Mouse (Mus musculus): ENCODE data around the gene Nfib. TPM values are rescaled to one million over a fixed set of nuclear protein-coding genes. Genes with fewer than 3 reads are reported as not detected.

Gene Nfib
- polyA plus RNA-seq, 1 experiment from 2014 or later: 164 TPM

GRCm38 (mm10) chr4:82440606-82441005 is 264.9 kb downstream of the Nfib start:
- H3K4me2 ChIP-seq (ENCODE audit: low read length): no peak overlapping the region
- H3K9ac ChIP-seq (ENCODE audit: low read length): no peak overlapping the region
- H3K9me3 ChIP-seq (replicated peaks; ENCODE audit: control insufficient read depth, low read length): no peaks in the 10 kb centered on the region
- H3K27me3 ChIP-seq (replicated peaks; ENCODE audit: control insufficient read depth, insufficient read depth, low read length): no peaks in the 10 kb centered on the region
- H3K27ac ChIP-seq (ENCODE audit: low read depth, low read length): no peak overlapping the region
- ATAC-seq (no peak), DNase-seq (ENCODE audit: low spot score) (no peak)
- no peak overlapping the region for H3K4me3 ChIP-seq (ENCODE audit: low read depth, low read length)
- H3K36me3 ChIP-seq (ENCODE audit: control insufficient read depth, insufficient read depth, low read length): 0 out of 2 replicates have a peak, but pooled peaks cover 3% of the 10 kb centered on the region
- H3K4me1 ChIP-seq (ENCODE audit: control insufficient read depth, insufficient read depth, low read length): peaks cover 45% of the 10 kb centered on the region
- WGBS: 83% methylated on average over 2 of the region's 2 CpGs

DNA sequence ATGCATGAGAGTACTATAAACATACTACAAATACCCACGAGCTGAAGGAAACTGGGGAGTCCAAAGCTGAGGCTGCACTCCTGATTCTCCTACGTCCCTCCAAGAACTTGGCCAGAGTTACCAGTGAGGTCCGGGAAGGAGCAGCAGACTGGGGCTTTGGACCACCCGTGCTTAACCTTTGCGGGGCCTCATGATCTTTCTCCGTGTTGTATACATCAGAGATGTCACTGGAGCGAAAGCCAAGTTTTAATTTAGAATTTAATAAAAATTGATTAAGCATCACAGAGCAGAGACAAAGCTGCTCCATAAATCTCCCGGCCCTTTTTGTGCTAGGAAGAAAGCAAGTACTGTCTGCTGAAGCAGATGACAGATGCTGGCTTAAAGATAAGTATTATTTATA is 265.7 kb downstream of the Nfib start:
- no peaks in the 10 kb centered on the region for H3K9me3 ChIP-seq (replicated peaks; ENCODE audit: control insufficient read depth, low read length)
- H3K36me3 ChIP-seq (ENCODE audit: control insufficient read depth, insufficient read depth, low read length): 0 out of 2 replicates have a peak, but pooled peaks cover 3% of the 10 kb centered on the region
- no peaks in the 10 kb centered on the region for H3K27me3 ChIP-seq (replicated peaks; ENCODE audit: control insufficient read depth, insufficient read depth, low read length)
- 62% methylated on average over 8 of the region's 8 CpGs for WGBS
- DNase-seq (ENCODE audit: low spot score): no peak
- H3K4me1 ChIP-seq (ENCODE audit: control insufficient read depth, insufficient read depth, low read length): peaks cover 51% of the 10 kb centered on the region
- no peak overlapping the region for H3K9ac ChIP-seq (ENCODE audit: low read length)
- no peak overlapping the region for H3K27ac ChIP-seq (ENCODE audit: low read depth, low read length)
- no peak overlapping the region for H3K4me3 ChIP-seq (ENCODE audit: low read depth, low read length)
- H3K4me2 ChIP-seq (ENCODE audit: low read length): no peak overlapping the region
- no peak for ATAC-seq

DNA sequence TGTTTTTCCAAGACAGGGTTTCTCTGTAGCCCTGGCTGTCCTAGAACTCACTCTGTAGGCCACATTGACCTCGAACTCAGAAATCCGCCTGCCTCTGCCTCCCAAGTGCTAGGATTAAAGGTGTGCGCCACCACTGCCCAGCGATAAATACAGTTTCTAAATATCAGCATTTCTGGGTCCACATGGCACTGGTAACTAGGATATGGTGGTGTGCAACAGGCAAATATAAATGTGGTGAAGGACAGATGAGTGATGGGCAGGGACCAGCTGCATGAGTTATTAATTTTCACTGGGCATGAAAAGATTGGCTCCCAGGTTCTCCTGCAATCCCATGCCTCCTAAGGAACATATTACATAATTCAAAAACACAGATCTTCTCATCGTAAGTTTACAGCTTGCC is 266.9 kb downstream of the Nfib start:
- Histone ChIP-seq H3K27ac (ENCODE audit: low read depth, low read length) (no peak overlapping the region), H3K36me3 (ENCODE audit: control insufficient read depth, insufficient read depth, low read length) (0 out of 2 replicates have a peak, but pooled peaks cover 3% of the 10 kb centered on the region), H3K4me2 (ENCODE audit: low read length) (no peak overlapping the region), H3K9me3 (replicated peaks; ENCODE audit: control insufficient read depth, low read length) (no peaks in the 10 kb centered on the region), H3K9ac (ENCODE audit: low read length) (no peak overlapping the region), H3K4me1 (ENCODE audit: control insufficient read depth, insufficient read depth, low read length) (peaks cover 61% of the 10 kb centered on the region), H3K27me3 (replicated peaks; ENCODE audit: control insufficient read depth, insufficient read depth, low read length) (no peaks in the 10 kb centered on the region), H3K4me3 (ENCODE audit: low read depth, low read length) (no peak overlapping the region)
- DNase-seq (ENCODE audit: low spot score): no peak
- WGBS: 90% methylated on average over 5 of the region's 5 CpGs
- no peak for ATAC-seq

GRCm38 (mm10) chr4:82437533-82438318 is 267.8 kb downstream of the Nfib start:
- Histone ChIP-seq H3K4me2 (ENCODE audit: low read length) (no peak overlapping the region), H3K4me1 (ENCODE audit: control insufficient read depth, insufficient read depth, low read length) (peaks cover 54% of the 10 kb centered on the region), H3K4me3 (ENCODE audit: low read depth, low read length) (no peak overlapping the region), H3K36me3 (ENCODE audit: control insufficient read depth, insufficient read depth, low read length) (no peaks in the 10 kb centered on the region), H3K9me3 (replicated peaks; ENCODE audit: control insufficient read depth, low read length) (no peaks in the 10 kb centered on the region), H3K27me3 (replicated peaks; ENCODE audit: control insufficient read depth, insufficient read depth, low read length) (no peaks in the 10 kb centered on the region), H3K27ac (ENCODE audit: low read depth, low read length) (peak overlapping the region; percentile 48; the same call in 1 of the 2 replicates), H3K9ac (ENCODE audit: low read length) (no peak overlapping the region)
- DNase-seq (ENCODE audit: low spot score) (peak; percentile 60), ATAC-seq (peak; percentile 49; the same call in 1 of the 2 replicates)
- WGBS: 35% methylated on average over 12 of the region's 12 CpGs

GRCm38 (mm10) chr4:82436656-82437055 is 268.9 kb downstream of the Nfib start:
- H3K27ac ChIP-seq (ENCODE audit: low read depth, low read length): no peak overlapping the region
- ATAC-seq (no peak), DNase-seq (ENCODE audit: low spot score) (no peak)
- H3K36me3 ChIP-seq (ENCODE audit: control insufficient read depth, insufficient read depth, low read length): no peaks in the 10 kb centered on the region
- no peak overlapping the region for H3K4me3 ChIP-seq (ENCODE audit: low read depth, low read length)
- no peak overlapping the region for H3K9ac ChIP-seq (ENCODE audit: low read length)
- H3K4me1 ChIP-seq (ENCODE audit: control insufficient read depth, insufficient read depth, low read length): peaks cover 50% of the 10 kb centered on the region
- WGBS: 68% methylated on average over 2 of the region's 2 CpGs
- no peaks in the 10 kb centered on the region for H3K27me3 ChIP-seq (replicated peaks; ENCODE audit: control insufficient read depth, insufficient read depth, low read length)
- no peak overlapping the region for H3K4me2 ChIP-seq (ENCODE audit: low read length)
- H3K9me3 ChIP-seq (replicated peaks; ENCODE audit: control insufficient read depth, low read length): no peaks in the 10 kb centered on the region

DNA sequence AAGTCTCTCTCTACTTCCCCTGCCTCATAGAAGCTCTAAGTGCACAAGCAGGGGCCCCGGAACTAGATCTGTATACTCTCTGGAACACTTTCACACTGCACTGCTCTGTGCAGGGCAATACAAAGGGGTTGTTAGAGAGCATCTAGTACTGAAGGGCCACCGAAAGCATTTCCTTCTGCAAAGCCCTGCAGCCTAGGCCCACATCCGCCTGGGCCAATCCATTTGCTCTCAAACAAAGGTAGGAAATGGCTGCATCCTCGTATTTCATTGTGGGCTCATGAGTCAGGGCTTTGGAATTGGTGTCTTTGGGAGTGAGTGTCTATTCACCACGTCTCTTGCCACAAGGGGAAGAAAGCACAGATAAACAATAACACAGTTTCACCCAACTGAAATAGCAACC is 269.8 kb downstream of the Nfib start:
- H3K9me3 ChIP-seq (replicated peaks; ENCODE audit: control insufficient read depth, low read length): no peaks in the 10 kb centered on the region
- ATAC-seq: no peak
- H3K27me3 ChIP-seq (replicated peaks; ENCODE audit: control insufficient read depth, insufficient read depth, low read length): no peaks in the 10 kb centered on the region
- peaks cover 49% of the 10 kb centered on the region for H3K4me1 ChIP-seq (ENCODE audit: control insufficient read depth, insufficient read depth, low read length)
- no peak for DNase-seq (ENCODE audit: low spot score)
- no peaks in the 10 kb centered on the region for H3K36me3 ChIP-seq (ENCODE audit: control insufficient read depth, insufficient read depth, low read length)
- no peak overlapping the region for H3K9ac ChIP-seq (ENCODE audit: low read length)
- no peak overlapping the region for H3K27ac ChIP-seq (ENCODE audit: low read depth, low read length)
- H3K4me3 ChIP-seq (ENCODE audit: low read depth, low read length): no peak overlapping the region
- H3K4me2 ChIP-seq (ENCODE audit: low read length): no peak overlapping the region
- WGBS: 28% methylated on average over 5 of the region's 5 CpGs

GRCm38 (mm10) chr4:82433926-82434705 is 271.4 kb downstream of the Nfib start:
- no peak overlapping the region; the same call in 1 of the 2 replicates for H3K27ac ChIP-seq (ENCODE audit: low read depth, low read length)
- no peak overlapping the region for H3K4me2 ChIP-seq (ENCODE audit: low read length)
- peak; percentile 58 for DNase-seq (ENCODE audit: low spot score)

GRCm38 (mm10) chr4:82431831-82432230 is 273.7 kb downstream of the Nfib start:
- no peak for ATAC-seq
- 92% methylated on average over 8 of the region's 8 CpGs for WGBS

More at GRCm38 (mm10) chr4:82433926-82434705, 271.4 kb downstream of the Nfib start:
- peaks cover 52% of the 10 kb centered on the region for H3K4me1 ChIP-seq (ENCODE audit: control insufficient read depth, insufficient read depth, low read length)
- ATAC-seq: no peak
- WGBS: 43% methylated on average over 13 of the region's 13 CpGs
- H3K9me3 ChIP-seq (replicated peaks; ENCODE audit: control insufficient read depth, low read length): no peaks in the 10 kb centered on the region
- no peak overlapping the region for H3K4me3 ChIP-seq (ENCODE audit: low read depth, low read length)
- no peaks in the 10 kb centered on the region for H3K36me3 ChIP-seq (ENCODE audit: control insufficient read depth, insufficient read depth, low read length)
- H3K27me3 ChIP-seq (replicated peaks; ENCODE audit: control insufficient read depth, insufficient read depth, low read length): no peaks in the 10 kb centered on the region
- no peak overlapping the region for H3K9ac ChIP-seq (ENCODE audit: low read length)

GRCm38 (mm10) chr4:82430802-82431201 is 274.7 kb downstream of the Nfib start:
- Histone ChIP-seq H3K9me3 (replicated peaks; ENCODE audit: control insufficient read depth, low read length) (no peaks in the 10 kb centered on the region), H3K4me3 (ENCODE audit: low read depth, low read length) (no peak overlapping the region), H3K4me1 (ENCODE audit: control insufficient read depth, insufficient read depth, low read length) (peaks cover 35% of the 10 kb centered on the region), H3K9ac (ENCODE audit: low read length) (no peak overlapping the region), H3K27ac (ENCODE audit: low read depth, low read length) (no peak overlapping the region), H3K4me2 (ENCODE audit: low read length) (no peak overlapping the region), H3K27me3 (replicated peaks; ENCODE audit: control insufficient read depth, insufficient read depth, low read length) (no peaks in the 10 kb centered on the region), H3K36me3 (ENCODE audit: control insufficient read depth, insufficient read depth, low read length) (no peaks in the 10 kb centered on the region)
- DNase-seq (ENCODE audit: low spot score) (no peak), ATAC-seq (no peak)
- 31% methylated on average over 3 of the region's 3 CpGs for WGBS

More at GRCm38 (mm10) chr4:82431831-82432230, 273.7 kb downstream of the Nfib start:
- Histone ChIP-seq H3K9me3 (replicated peaks; ENCODE audit: control insufficient read depth, low read length) (no peaks in the 10 kb centered on the region), H3K4me2 (ENCODE audit: low read length) (no peak overlapping the region), H3K36me3 (ENCODE audit: control insufficient read depth, insufficient read depth, low read length) (no peaks in the 10 kb centered on the region), H3K27me3 (replicated peaks; ENCODE audit: control insufficient read depth, insufficient read depth, low read length) (no peaks in the 10 kb centered on the region), H3K4me1 (ENCODE audit: control insufficient read depth, insufficient read depth, low read length) (peaks cover 45% of the 10 kb centered on the region), H3K9ac (ENCODE audit: low read length) (no peak overlapping the region), H3K4me3 (ENCODE audit: low read depth, low read length) (no peak overlapping the region), H3K27ac (ENCODE audit: low read depth, low read length) (no peak overlapping the region)
- DNase-seq (ENCODE audit: low spot score): no peak

Measured in forebrain, embryonic 14.5 days (tissue).